Mouse (Mus musculus) left cerebral cortex, adult 18-20 months (tissue): ENCODE data around the gene Iqch. TPM values are rescaled to one million over a fixed set of nuclear protein-coding genes. Genes with fewer than 3 reads are reported as not detected.
A peak's percentile ranks its signal among the peaks of the same experiment; 100 is the strongest.

Experiments
- DNase-seq, 2 experiments: peaks; one replicate each; pipeline ENCODE4 v3.0.0; 2021 to 2022; ENCODE audit warnings: low spot score in 2 of 2, mixed read lengths in 1 of 2
- total RNA-seq, 2 experiments: library from RNA; stranded (reverse); gene quantifications; 2 replicates each; pipeline ENCODE4 v1.2.3; 2021

Gene Iqch
- total RNA-seq, 2 experiments from 2014 or later, result not detected

DNA sequence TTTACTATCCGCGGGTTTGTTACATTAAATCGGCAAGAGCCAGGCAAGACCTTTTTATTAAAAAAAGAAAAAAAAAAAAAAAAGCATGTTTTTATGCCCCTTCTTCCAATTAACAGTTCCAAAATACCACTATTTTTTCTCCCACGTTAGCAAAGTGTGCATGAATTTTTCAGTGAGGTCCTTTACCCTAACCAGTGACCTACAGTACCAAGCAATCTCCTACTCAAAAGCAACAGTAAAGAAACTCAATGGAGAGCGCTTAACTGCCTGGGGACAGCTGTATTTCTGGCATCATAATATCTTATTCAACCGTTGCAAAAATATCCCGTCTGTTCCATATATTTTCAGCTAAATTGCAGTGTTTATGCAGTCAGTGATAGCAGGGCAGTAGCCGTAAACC lies 224.1 kb downstream of the Iqch start:
- no peak for DNase-seq

DNA sequence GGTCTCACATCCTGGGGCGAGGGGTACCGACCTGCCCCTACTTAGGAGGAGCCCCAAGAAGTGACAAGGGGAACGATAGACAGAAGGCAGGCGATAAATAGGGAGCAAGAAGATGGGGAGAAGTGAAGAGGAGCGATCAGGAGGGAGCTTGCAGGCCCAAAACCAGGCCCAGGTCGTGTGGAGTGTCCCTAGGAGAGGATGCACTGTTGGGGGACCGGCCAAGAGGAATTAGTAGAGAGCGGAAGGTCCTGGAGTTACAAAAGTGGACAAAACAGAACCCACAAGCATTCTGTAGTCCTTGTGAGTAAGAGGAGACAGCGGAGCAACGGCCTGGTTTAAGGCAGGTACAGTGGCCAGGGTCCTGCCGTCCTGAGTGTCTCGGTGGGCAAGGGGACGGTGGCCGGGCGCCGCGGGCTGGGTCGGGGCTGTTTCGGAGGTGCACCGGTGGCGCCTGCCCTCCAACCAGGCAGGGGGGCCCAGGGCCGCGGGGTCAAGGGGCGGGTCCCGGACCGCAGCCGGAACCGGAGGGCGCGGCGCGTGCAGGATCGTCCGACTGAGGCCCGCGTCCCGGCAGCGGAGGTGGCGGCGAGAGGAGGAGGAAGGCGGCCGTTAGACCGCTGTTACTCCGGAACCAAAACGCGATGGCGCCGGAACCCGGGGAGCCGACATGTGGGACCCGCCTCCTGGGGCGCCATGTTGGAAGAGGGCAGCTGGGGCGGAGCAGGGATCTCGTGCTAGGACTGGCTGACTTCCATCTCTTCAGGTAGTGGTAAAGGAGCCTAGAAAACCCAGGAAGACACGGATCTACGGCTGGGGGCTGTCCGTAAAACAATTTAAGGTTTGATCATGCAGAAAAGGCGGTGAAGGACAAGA lies 224.8 kb downstream of the Iqch start, which contains the start of gene Map2k5:
Map2k5 (minus strand) TSS at position 633 of the 873 bp plus-strand sequence.
- DNase-seq, result peak; percentile 91 to 92

DNA sequence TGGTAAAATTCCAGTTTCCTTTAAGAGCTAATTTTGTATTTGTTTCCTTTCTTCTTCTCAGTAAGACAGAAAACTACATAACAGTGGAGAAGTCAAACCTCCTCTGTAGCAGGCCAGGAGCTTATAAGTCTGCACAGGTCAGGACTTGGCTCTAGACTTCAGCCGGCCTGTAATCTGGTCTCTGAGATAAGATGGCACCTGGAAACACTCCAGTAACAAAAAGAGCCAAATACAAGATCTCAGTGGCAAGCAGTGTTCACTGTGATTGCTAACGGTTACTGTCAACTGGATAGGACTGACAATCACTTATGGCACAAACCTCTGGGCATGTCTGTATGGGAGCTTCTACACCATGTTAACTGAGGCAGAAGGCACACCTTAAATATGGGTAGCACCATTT lies 229.0 kb downstream of the Iqch start:
- no peak for DNase-seq

DNA sequence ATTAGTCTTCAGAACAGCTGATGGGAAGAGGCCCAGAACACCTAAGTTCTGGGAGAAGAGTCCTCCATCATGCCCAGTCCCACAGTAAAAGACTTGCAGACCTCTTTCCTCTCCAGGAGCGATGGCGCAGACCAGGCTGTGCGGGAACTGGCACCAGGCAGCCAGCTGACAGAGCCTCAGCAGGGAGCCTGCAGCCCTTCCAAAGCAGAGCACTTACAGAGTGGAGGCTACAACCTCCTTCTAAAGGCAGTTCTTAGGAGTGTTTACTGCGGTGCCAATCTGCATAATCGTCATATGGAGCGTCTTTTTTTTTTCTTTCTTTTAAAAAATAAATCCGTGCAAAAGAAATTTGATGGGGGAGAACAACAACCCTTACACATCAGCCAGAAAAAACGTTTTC lies 229.8 kb downstream of the Iqch start:
- no peak for DNase-seq

Other genes starting within 250 kb of the Iqch start
- 10 to 100 TPM; 31.6 to 34.0 TPM for gene Map2k5, start 224.6 kb downstream of the Iqch start, total RNA-seq
- 10 to 100 TPM; 22.6 to 24.2 TPM for gene 2300009A05Rik, start 203.2 kb downstream of the Iqch start, total RNA-seq
- gene Aagab, start 167 bp upstream of the Iqch start, total RNA-seq, result 10 to 100 TPM; 45.0 to 48.9 TPM
- 10 to 100 TPM; 58.2 to 70.2 TPM for gene Smad3, start 155.5 kb upstream of the Iqch start, total RNA-seq